Mouse (Mus musculus) urinary bladder, postnatal 4 days (tissue): ENCODE results near the gene Sept9.
A peak's percentile ranks its signal among the peaks of the same experiment; 100 is the strongest.

Experiments used
- DNase-seq, 2 experiments: peaks; one replicate each; pipeline ENCODE4 v3.0.0; 2021 to 2022; ENCODE audit warnings: low spot score in 2 of 2

Gene Sept9

DNA sequence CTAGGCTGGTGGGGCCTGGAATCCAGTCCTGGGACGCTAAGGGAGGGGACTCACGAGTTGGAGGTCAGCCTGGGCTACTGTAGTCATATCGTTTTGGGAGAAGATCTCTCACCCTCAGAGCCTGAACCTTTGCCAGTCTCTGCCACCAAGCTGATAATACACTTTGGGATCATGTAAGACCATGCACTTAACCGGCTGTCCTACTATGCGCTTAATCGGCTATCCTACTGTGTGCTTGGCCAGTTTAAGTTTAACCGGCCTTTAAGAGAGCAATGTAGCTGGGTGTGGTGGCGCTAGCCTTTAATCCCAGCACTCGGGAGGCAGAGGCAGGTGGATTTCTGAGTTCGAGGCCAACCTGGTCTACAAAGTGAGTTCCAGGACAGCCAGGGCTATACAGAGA is 173.1 kb downstream of the Sept9 start:
- DNase-seq: no peak

DNA sequence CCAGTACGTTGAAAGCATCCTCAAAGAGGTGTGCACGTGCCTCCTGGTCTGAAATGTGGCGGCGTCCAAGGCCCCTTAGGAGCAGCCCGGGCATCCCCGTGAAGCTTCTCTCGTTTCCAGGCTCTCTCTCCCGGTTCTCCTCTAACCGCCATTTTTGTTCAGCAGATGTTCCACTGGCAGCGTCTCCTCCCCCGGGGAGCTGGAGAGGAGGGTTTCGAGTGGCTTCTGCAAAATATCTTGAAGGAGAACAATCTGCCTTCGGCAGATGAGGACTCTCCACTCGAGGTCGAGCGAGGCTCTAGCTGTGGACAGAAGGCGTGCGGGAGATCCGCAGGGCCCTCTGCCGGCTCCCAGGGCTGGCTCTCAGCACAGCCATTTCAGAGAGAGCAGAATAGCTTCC is 173.7 kb downstream of the Sept9 start:
- DNase-seq: peak in 1 of 2 experiments; percentile 43

DNA sequence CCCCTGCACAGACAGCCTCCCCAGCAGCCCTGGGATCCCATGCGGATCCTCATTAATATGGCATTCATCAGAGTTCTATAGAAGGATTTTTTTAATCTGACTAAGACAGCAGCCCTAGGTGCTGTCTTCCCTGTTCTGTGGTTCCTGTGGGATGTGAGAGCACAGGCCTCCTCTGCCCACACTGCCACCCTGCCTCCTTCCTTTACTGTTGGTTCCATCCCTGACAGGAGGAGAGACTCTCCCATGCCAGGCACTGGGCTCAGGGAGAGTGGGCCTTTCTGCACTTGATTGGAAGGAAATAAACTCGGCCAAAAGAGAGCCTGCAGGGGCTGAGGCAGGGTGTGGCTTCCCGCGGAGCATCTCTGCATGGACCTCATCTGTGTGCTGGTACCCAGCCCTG is 174.4 kb downstream of the Sept9 start:
- DNase-seq: no peak

DNA sequence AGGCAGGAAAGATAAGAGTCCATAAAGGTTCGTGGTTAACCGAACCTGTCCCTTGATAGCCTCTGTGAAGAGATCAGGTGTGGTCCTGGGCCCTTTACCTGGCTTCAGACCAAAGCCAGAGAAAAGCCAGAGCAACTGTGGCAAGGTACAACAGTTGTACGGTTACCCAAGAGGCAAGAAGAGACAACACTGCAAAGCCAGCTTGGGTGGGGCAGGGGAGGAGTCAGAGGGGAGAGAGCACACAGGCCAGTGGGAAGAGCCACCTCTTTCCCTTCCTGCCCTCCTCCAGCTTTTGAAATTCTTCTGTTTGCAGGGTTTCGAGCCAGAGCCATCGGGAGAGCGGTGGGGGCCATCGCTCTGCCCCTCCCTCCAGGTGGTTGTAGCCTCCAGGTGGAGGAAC is 174.8 kb downstream of the Sept9 start:
- DNase-seq: no peak

DNA sequence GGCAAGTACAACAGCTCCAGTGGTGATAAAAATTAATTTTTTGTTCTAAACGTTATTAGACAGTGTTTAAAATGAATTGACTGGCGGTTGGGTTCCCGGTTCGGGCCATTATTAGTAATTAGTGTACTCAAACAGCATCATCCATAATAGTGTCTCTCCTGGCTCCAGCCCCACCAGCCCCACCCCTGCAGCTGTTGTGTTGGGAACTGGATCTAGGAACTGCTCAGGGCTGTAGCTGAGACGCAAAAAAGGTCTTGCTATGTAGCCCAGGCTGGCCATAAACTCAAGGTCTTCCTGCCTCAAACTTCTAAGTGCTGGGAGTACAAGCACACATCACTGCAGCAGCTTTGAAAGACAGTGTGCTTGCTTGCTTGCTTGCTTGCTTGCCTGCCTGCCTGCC is 180.3 kb downstream of the Sept9 start:
- no peak for DNase-seq

DNA sequence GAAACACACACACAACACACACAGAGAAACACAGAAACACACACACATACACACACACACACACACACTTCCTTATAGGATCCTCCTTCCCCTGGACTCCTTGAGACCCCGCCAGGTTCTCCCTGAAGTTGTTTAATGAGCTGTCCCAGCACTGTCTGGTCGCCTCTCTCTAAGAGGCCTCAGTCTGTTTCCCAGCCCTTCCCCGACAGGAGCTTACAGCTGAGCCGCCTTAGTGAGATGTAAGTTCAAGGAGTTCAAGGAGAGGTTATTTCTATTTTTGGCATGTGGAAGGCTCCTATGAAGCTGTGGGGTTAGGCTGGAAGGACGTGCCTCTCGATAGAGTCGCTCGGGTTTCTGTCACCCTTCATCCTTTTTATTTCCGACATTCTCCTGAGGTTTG is 184.8 kb downstream of the Sept9 start:
- no peak for DNase-seq

DNA sequence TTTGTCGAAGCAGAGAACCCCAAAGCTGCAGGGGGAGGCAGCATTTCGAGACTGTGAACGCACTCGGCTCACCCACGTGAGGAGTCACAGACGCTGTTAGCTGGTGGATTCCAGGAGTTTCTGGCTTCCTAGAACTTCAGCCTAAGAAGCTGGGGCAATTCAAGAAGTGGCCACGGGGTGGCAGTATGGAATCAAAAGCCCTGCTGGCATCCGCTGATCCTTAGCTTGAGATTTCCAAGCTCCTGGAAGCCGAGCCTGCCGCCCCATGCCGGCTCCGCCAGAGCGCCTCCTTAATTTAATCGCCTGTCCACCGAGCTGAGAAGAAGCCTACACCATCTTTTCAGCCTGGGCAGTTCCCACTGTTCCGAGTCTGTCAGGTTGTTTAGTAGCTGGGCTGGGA is 185.4 kb downstream of the Sept9 start:
- peak; percentile 80 to 89 for DNase-seq

DNA sequence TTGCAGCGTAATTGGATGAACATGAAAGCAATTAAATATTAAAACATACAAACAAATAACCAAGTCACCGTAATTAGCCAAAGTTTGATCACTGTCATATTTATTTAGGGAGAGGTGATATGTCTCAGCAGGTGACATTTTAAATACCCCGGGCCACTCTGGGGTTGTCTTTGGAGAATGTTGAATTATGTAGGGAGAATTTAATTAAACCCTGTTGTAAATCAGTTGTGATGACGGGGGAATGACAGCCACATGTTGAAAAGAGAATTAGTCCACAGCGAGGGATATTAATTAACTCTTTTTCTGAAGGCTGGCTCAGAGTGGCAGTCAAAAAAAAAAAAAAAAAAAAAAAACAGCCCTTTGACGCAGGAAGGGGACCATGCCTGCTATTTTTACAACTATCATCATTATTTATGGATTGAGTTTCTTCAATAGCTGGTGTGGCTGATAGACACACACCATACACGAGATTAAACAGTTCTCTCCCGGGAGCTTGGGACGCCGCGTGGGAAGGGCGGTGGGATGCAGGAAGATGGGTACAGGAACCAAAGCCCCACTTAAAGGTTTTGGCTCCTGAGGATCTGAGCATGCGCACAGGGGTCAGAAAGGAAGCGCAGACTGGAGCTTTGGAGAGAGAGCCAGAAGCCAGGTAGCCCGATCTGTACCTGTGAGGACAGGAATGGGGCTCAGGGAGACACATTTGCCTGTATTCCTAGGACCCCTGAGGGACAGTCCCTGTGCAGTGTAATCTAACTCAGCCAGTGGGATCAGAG is 186.1 kb downstream of the Sept9 start:
- no peak for DNase-seq

DNA sequence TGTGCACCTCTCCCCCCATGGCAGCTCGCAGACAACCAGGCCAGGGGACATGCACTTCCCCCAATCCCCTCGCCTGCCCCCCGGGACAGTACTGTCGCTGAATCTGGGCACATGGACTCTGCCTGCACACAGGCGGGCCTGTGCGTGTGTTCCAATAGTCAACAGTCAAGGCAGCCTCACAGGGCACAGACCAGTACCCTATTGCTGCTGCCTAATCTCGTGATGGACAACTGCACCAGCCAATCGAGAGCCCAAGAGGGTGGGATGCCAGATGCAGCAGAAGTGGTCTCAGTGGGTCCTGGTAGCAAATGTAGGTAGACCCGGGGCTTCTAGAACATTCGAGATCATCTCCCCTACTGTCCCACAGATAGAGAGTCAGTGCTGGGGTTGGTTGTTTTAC is 187.8 kb downstream of the Sept9 start:
- no peak for DNase-seq

DNA sequence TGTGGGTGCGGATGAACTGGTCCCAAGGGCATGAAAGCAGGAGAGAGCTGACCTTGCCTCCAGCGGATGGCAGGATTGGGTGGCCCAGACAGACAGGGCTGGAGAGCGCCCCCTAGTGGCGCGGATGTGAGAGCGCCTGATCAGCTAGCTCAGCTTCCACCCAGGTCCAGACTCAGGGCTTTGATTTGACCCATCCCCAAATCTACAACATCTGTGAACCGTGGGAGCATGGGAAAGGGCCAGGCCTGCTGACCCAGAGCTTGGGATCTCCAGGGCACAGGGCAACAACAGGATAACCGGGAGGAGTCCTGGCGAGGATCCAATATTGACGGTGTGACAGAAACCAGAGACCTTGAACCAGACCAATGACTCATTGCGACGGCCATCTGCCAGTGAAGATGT is 190.5 kb downstream of the Sept9 start:
- DNase-seq: peak in 1 of 2 experiments; percentile 38

DNA sequence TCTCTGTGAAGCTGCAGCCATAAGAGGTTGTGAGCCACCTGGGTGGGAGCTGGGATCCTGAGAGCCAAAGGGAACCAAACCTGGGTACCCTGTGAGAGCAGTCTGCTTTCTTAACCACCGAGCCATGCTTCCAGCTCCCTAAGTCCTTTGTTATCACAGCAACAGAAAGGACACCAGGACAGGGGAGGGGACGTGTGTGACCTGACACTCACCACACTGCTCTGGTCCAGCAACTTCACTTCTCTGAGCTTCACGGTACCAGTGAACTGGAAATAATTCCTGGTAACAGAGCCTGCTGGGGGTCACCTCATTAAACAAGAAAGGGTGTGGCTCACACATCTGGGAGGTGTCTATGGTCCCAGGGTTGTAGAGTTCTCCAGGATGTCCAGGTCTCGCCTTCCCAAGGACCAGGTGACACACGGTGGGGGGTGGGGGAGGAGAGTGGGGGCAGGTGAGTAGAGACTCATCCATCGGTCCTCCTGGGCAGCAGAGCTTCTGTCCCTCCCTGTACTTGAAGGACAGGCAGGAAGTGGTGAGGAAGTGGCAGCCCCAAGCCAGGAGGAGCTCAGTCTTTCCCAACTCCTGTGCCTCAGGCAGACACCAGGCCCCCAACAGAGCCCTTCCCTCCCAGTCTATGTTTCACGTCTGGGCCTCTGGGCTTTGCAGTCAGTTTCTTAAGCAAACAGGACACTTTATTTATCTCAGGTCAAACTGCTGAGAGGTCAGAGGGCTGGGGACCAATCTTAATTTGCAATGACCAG is 191.5 kb downstream of the Sept9 start:
- DNase-seq: no peak

DNA sequence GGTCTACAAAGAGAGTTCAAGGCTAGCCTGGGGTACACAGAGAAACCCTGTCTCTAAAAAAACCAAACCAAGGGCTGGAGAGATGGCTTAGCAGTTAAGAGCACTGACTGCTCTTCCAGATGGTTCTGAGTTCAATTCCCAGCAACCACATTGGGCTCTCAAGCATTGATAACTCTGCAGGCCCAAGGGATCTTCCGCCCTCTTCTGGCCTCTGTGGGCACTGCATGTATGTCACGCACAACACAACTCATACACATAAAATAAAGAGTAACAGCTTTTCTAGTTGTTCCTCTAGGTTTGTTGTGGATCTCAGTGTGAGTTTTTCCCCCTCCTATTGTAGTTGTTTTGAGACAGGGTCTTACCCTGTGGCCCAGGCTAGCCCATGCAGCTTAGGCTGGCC is 192.8 kb downstream of the Sept9 start:
- DNase-seq: no peak

DNA sequence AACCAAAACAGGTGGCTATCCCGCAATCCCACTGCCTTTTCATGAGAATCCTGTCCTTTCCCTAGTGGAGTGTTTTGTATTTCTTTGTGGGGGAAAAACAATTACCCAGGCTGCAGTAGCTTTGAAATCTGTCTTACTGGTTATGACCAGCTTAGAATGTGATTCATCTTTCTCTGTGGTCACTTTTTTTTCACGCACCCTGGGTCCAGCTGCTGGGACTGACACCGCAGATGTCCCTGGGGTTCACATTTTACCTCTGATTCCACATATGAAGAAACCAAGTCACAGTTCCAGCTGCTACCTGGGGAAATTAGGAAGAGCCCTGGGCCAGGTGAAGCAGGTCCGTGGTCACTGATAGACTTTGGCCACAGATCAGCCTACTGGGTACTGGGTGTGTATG is 194.3 kb downstream of the Sept9 start:
- DNase-seq: no peak

DNA sequence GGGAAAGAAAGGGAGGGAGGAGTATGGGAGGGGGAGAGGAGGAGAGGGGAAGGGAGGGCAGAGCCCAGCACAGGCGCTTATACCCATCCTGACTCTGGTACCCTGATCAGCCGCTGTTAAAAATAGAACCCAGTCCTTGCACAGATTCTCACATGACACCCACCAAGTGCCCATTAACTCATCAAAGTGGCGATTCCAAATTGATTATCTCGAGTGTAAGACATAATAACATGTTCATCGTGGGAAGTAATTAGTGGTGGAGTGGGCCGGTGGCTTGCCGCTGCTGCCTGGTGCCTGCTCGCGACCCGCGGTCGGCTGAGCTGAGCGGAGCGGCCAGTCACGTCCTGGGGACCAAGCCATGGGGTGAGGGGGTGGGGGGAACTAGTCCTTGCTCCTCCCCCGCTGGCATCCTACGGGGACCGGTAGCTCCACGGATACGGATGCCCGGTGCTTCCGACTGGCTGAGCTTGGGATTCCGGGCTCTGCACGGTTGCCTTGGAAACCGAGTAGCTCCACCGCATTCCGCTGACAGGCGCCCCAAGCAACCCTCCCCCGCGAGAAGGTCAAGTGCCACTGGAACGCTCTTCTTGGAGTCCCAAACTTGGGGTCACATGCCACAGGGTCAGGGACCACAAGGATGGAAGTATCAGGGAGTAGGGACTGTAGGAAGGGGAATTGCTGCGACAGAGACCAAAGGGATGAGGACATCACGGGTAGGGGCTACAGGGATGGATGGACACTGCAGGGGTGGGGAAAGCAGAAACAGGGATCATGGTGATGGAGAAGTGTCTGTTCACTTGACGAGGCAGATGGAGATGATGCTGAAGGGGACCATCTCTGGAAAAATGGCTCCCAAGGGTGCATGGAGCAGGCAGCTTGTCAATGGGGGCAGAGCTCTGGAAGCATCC is 195.0 kb downstream of the Sept9 start:
- DNase-seq: no peak

DNA sequence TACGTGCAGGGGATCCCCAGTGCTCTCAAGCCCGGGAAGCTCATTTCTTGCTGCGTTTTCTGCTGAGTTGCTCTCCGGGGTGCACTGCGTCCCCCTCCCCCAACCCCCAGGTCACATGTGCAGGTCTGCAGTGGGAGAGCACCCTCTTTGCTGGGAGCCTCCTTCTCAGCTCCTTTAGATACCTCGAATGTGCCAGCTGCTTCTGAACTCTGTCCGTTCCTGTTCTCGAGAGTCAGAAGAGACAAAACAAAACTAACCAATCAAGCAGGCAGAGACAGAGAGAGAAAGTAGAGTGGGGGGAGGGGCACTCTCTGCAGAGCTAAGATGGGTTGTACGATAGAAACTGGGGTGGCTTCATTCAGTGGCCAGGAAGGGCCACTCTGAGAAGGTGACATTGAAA is 195.8 kb downstream of the Sept9 start:
- no peak for DNase-seq

DNA sequence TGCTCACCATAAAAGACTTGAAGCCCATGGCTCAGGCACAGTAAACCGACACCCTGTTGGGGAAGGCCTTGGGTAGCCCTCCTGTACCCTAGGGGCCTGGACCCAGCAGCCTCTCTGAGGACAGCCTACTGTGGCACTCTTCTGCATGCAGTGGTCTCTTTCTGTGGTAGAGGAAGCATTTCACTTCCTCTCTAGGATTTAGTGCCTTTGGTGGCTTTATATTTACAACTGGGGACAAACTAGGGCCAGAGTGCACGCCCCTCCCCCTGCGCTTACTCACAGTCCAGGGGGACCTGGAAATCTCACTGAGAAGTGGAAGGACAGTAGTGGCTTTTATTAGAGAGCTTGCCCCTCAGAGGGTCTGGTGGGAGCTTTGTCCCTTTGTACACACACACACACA is 197.5 kb downstream of the Sept9 start:
- no peak for DNase-seq

DNA sequence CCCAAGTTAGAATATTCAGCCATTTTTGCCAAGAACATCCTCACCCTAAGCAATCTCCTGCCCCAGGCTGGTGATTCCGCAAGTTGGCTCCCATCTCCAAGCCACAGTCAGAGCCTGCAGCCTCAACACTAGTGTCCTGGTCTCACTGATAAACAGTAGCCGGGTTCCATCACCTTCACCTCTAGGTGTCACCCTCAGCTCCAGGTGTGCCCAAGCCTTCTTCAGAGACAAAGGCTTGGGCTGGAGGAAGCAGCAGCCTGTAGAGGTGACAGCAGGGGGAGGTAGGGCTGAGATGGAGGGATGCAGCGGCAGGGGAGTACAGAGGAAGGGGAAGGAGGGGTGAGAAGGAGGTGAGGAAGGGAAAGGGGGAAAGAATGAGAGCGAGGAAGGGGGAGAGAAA is 198.3 kb downstream of the Sept9 start:
- DNase-seq: no peak

DNA sequence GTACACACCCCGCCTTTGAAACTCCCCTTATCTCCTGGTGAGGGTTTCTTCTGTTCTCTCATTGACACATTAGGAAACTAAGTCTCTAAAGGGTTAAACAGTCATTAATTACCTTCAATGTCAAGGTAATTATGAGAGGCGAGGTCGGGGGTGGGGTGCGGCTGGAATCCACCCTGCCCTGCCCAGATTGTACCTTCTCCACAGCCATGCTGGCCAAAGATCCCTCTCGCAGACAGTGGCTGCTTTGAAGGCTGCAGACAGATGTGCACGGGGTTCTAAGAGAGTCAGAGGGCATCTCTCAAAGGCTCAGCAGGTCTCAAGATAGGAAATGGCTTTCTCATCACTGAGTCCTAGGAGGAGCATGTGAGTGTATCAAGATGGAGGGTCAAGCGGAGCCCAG is 198.7 kb downstream of the Sept9 start:
- DNase-seq: no peak

DNA sequence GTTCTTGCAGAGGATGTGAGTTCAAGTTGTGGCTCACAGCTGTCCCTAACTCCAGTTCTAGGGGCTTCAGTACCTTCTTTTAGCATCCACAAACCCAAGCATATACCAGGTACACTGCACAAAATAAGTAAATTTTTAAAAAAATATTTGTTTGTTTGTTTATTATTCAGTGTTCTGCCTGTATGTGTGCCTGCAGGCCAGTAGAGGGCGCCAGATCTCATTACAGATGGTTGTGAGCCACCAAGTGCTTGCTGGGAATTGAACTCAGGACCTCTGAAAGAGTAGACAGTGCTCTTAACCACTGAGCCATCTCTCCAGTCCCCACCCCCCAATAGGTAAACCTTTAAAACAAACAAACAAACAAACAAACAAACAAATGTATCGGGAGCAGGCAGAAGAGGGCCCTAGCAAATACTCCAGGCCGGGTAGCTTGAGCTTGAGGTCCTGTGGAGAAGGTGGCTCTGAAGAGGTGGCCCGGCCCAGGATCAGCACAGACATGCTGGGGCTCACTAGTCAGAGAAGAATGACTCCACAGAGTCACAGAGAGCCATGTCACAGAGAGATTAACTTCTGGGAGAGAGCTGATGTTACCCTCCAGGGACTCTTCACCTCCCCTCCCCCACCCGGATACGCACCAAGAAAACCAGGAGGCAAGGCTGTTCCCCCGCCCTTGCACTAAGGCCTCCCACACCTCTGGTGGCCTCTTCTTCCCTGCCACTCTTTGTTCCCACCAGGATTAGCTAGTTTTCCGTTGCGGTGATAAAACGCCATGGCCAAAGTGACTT is 202.3 kb downstream of the Sept9 start:
- no peak for DNase-seq

DNA sequence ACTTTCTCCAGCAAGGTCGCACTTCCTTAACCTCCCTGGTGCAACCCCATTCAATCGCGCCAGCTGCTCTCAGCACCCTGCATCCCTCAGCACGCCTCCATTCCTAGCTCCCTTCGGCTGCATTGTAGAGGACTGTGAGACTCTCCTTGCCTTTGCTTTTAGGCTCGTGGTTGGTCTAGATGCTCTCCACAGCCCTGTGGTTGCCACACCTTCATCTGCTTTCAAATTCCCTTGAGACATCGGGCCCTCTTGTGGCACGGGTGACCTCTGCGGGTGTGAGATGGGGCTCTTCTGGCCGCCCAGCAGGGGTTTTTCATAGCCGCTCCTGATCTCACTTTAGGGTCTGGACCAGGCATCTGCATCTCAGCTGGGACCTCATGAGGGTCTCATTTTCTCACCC is 203.1 kb downstream of the Sept9 start:
- DNase-seq: no peak

DNA sequence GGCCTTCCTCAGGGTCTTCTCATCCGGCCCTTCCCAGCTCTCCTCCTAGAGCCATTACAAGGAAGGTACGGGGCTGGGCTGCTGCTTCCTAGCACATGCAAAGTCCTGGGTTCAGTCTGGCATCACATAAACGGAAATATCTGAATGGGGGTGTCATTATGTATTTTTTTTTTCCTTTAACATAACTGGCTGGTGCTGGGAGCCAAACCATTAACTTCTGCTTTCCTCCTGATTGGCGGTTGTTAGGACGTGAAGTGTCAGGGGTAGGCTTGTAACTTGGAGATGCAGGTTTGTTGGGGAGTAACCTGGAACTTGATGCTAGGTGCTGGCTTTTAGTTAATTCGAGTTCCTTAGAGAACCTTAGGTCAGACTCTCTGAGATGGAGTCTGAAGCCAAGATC is 203.6 kb downstream of the Sept9 start:
- DNase-seq: no peak

DNA sequence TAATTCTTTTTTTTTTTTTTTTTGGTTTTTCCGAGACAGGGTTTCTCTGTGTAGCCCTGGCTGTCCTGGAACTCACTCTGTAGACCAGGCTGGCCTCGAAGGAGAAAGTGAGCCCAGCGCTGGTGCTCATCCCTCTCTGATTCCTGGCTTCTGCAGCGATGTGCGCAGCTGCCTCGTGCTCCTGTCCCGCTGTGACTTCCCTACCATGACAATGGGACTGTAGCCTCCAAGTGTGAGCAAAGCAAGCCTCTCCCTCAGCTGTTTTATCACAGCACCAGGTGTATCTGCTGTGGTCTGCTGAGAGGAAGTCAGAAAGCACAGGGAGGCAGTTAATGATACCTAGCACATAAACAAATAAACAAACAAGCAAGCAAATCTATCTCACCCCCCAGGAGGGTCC is 204.3 kb downstream of the Sept9 start:
- no peak for DNase-seq
